Mouse (Mus musculus) erythroid progenitor cell, adult 5-6 weeks (primary cell): ENCODE measurements around the gene Rps6ka5. TPM values are rescaled to one million over a fixed set of nuclear protein-coding genes. Genes with fewer than 3 reads are reported as not detected.

Source experiments
- ATAC-seq: replicated peaks from 2 replicates; pipeline ENCODE4 v1.8.0; 2016; ENCODE audit warnings: moderate number of reproducible peaks, mild to moderate bottlenecking, moderate TSS enrichment, inconsistent platforms; ENCODE audit not compliant: poor library complexity, low FRiP score, severe bottlenecking
- total RNA-seq, 2 experiments: library from RNA; stranded (forward) in 1 of 2; stranded (reverse) in 1 of 2; fragments of 150-400 nt in 1 of 2; fragments of 186-747, 209-891 nt in 1 of 2; gene quantifications; 2 replicates each; pipeline versions ENCODE4 v1.2.3 to v1.2.4; 2015 to 2017; ENCODE audit warnings: low replicate concordance in 2 of 2

Rps6ka5 gene
- total RNA-seq, 2 experiments from 2014 or later = 21.6 to 22.2 TPM

DNA sequence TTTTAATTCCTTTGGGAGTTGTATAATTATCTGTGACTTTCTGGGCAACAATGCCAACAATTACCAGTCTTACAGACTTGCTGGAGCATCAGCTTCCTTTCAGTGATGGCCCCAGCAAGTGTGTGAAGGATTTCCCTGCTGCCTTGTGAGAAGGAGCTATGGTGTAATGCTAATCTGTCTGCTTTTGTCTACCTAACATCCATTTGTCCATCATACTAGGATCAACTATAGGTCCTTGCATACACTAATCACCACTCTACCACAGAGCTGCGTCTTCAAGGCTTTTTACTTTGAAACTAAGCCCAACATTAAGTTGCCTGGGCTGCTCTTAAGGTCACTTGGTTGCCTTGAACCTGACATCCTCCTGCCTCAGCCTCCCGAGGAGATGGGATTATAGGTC, 112.9 kb downstream of the Rps6ka5 start:
- no peak for ATAC-seq

DNA sequence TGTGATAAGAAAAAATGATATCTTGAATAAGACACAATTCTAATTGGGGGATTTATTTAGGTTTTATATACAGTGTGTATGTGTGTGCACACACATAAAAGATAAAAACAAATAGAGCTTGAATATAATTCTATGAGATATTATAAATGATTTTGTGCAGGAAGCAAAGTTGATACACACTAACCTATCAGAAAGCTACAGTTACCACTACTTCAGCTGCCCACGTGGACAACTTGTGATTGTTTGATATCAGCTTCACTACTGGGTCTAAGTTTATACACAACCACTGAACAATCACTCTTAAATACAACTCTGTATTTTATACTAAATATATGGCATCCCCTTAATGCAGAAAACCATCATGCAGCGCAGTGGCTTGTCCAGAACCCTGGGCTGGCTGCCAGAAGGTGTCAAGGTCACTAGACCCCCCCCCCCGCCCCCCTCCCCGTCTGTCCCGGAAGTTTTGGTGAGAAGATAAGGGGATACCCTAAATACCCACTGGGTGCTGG, 113.5 kb downstream of the Rps6ka5 start:
- no peak for ATAC-seq

DNA sequence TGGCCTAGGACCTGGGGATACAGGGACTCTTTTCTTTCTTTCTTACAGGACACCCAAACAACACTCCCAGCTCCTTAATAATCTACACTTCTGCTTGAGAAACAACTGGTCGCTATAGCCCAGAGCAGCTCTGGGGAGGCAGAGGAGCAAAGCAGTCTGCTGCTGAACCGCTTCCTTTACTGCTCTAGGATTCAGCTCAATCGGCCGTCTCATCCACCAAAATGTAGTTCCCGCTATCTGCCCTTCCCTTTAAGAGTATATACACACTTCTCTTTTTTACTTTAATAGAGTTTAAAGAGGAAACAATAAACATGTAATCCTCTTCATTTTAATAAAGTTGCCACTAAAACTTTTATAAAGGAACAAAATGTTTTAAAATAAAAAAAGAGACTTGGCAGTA, 117.0 kb downstream of the Rps6ka5 start:
- no peak for ATAC-seq

DNA sequence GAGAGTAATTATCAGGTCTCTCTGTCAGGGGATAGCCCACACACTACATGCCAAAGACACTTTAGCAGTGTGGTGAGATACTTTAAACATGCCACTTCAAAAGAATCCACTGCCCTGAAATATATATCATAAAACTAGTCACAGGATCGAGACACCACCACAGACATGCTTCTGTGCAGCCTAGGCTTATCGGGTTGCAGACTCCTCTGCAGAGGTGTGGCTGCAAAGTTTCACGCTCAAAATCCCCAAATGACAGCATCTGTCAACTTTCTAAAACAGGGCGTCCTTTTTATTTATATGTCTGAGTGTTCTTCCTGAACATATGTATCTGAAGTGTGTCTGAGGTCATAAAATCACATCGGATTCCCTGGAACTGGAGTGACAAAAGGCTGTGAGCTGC, 117.7 kb downstream of the Rps6ka5 start:
- ATAC-seq = peak; percentile 49; the same call in 1 of the 2 replicates

DNA sequence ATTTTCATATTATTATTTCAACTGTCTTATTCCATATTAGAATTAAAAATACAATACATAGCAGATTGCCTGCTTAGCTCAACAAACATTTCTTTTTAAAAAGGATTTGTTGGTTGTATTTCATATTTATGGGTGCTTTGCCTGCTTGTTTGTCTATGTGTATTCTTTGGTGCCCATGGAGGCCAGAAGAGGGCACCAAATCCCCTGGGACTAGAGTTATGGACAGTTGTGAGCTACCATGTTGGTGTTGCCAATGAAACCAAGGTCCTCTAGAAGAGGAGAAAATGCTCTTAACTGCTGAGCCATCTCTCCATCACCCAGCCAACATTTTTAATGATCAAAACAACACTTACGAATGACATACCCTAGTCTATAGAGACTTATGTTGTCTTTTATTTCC, 120.0 kb downstream of the Rps6ka5 start:
- ATAC-seq = no peak

DNA sequence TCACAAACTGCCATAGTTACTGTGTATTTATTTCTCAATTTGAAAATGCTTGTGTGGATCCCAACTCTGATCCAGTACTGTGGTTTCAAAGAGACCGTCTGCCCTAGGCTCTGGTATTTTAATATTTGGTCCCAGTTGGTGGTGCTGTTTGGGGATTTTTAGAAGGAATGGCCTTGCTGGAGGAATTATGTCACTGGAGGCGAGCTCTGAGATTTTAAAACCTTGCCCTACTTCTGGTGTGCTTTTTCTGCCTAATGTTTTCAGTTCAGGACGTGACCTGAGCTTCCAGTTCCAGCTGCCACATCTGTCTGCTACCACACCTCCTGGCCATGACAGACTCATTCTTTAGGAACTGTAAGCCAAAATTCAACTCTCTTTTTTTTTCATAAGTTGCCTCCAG, 121.2 kb downstream of the Rps6ka5 start:
- no peak for ATAC-seq

DNA sequence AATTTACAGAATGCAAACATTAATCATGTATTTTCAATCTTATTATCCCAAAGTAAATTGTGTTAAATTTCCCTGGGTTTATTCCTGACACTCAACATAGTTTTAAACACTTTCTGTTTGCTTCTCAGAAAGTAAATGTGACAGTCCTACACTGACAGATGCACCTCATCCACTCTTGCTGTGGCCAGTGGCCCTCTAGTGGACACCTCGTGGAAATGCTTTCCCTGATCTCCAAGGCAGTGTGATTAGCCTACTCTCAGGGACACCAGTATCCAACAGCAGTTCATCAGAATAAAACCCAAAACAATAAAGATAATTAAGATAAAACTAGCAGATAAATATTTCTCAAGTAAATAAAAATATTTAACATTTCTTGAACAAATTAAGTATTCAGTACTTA, 122.2 kb downstream of the Rps6ka5 start:
- peak; percentile 68 for ATAC-seq

DNA sequence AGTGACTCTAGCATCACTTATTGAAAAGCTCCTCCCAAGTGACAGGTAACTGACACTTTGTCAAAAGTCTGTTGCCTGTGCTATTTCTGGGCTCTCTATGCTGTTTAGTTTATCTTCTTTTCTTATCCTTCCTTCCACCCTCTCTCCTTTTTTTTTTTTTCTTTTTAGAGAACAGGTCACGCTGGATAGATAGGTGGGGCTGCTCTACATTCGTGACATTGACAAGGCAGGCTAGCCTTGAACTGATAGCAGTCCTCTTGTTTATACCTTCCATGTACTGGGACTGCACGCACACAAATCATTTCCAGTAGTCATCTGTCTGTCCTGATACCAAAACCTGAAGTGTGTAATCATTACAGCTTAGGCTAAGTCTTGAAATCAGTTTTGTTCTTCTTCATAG, 132.1 kb downstream of the Rps6ka5 start:
- ATAC-seq = no peak

DNA sequence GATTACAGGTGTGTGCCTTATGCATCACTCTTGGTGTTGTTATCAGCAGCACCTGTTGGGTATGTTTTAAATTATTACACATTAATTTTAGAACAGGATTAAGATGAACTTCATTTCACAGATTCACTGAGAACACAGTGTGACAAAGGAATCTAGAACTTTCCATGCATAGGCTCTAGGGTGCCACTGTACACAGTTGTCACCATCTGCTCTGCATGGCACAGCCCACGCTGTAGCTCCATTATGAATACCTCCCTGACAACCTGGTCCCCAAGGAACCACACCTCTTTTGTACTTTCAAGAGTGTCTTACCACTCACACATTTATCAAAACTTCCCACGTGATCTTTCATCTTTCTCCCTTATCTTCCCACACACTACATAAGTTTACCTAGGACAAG, 140.2 kb downstream of the Rps6ka5 start:
- no peak for ATAC-seq

DNA sequence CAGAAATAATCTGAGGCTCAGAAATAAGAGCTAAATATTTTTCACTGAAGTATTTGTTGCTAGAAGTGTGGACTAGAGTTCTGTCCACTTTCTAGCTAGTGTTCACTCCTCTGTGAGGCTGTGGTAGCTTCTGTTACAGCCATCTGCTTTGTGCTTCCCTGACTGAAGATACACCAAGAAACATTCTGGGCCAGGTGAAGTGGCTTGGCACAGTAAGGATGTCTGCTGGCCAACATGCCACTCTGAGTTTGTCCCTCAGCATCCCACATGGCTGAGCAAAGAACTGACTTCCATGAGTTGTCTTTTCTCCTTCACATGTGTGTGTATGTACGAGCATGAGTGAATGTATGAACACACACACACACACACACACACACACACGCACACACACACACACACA, 147.6 kb downstream of the Rps6ka5 start:
- no peak for ATAC-seq

DNA sequence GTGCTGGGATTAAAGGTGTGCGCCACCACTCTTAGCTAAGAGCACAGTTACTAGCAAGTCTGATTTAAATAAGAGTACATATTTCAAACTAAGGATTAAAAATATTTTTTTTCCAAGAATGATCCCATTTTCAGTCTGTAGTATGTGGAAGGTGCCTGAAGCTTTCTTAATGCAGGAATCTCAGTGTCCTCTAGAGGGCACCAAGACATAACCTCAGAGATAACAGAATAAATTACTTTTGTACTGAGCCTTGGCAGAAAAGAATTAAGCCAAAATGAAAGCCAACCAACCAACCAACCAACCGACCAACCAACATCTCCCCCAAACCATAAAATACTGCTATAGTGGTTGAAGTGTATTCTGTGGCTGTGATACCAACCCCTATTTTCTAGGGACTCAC, 148.5 kb downstream of the Rps6ka5 start:
- ATAC-seq = no peak

DNA sequence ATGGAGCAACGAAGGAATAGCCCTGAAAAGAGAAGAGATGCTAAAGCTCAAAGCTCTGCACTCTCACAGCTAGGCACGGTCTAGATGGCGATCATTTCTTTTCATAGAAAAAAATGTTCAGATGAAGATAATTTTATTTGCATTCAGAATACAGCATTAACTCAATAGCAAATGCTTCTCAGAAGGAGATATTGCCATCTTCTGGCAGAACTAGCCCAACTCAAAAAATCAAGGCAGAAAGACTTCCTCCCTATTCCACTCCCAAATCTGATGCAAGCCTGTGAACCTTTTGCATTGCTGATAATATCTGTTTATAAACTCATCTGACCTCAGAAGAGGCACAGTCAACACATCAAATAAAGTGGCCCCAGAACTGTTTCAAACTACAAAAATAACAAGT, 151.0 kb downstream of the Rps6ka5 start:
- no peak for ATAC-seq

DNA sequence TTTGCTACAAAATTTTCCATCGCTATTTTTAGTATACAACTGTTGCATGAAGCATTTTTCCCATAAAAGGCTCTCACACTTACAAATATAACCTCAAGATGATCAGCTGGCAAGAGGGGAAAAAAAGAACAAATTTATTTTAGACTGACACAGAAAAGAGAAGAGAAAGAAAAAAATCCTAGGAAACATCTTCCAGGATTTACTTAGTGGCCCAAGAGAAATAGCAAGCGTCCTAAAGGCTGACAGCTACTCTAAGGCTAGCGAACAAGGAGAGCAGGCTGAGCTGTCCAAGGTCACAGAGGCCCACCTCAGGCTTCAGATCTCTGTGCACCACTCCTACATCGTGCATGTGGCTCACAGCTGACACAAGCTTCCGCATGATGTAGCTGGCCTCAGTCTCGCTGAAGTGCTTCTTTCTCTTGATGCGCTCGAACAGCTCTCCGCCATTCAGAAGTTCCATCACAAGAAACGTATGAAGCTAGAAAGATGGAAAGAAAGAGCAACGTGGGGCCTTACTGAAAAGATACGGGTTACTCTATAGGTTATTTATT, 156.2 kb downstream of the Rps6ka5 start:
- no peak for ATAC-seq

DNA sequence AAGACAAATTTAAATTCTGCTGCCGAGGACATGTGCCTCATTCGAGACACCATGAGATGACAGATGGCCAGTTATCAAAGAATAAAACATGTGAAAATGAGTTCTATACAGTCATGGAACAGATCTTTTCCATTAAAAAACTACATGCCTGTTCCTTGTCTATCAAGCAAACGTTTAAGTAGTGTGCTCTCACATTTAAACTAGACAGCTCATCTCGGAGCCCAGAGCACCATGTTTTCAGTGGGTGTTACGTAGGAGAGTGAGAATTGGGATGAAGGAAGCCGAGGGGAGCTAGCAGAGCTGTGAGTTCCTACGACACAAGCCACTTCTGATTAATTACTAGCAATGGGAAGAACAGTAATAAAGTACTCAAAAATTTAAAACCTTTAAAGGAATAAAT, 158.0 kb downstream of the Rps6ka5 start:
- ATAC-seq = no peak

DNA sequence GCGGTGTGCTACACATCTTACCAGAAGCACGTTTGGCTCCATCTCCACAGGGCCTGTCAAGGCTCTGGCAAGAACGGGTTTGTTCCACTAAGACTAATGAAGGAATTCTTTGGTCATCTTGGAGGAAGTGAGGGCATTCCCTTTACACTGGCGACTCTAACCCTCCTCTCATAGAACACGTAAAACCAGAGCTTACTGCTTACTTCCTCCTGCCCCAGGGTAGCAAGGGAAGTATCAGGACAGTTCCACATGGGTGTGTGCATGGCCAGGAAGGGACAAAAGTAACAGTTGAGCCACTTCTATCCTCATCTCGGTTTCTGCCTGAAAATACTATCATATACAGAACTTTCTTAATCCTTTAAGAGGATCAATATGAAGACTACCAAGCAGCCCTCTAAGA, 158.7 kb downstream of the Rps6ka5 start:
- no peak for ATAC-seq

DNA sequence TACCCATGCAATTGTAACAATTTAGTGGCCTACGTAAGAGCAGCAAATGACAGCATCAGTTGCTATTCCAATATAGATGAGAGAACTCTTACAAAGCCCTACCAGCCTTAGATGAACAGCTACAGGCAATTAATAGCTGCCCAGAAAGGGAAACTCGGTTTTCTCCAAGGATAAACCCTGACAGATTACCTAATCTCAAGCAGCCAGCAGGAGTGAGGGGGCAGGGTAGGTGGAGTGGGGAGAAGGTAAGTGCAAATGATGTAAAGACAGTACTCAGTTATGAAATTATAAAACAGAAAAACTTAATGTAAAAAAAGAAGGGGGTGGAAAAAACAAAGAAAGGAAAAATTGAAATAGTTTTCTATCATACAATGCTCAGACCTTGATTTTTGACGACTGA, 159.2 kb downstream of the Rps6ka5 start:
- ATAC-seq = no peak

DNA sequence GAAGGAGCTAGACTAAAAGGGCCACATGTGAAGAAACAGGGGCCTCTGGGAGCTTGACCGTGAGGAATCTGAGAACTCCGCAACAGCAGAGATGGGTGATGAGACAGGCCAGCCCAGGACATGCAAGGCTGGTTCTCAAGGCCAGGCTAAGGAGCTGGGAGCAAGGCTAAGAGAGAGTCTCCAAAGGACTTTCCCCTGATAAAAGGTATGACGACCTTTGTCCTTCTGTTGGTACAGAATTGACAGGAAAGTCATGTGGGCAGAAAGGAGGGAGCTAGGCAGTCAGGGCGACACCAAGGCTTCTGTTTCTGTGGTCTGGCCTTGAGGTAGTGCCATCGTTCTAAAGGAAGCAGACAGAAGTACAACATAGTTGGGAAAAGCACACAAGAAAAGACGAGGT, 173.1 kb downstream of the Rps6ka5 start:
- no peak for ATAC-seq

DNA sequence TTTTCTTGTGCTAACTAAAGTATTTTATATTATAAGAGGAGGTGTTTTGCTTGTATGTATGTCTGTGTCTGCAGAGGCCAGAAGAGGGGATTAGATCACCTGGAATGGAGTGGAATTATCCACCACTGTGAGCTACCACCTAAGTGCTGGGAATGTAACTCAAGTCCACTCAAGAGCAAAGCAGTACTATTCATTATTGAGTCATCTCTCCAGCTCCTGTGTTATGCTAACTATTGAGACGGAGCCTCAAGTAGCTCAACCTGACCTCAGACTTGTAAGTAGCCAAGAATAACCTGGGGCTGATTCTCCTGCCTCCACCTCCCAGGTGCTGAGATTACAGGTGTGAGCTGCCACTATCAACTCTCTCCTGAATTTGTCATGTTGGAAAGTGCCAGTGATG, 174.8 kb downstream of the Rps6ka5 start:
- ATAC-seq = no peak

DNA sequence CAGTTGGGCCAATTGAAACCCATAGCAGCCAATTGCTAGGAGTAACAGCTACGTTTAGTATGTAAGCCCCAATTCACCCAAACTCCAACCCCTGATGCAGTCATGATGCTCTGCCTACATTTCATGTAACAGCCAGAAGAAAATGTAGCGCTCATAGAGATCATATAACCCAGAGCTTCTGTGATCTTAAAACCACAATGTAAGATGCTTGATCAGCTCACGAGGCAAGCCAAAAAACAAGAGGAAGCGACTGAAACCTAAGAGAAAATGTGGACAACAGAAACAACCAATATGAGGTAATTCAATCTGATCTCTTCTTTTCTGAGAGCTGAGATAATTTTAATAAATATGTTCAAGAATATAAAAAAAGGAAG, 182.6 kb downstream of the Rps6ka5 start:
- ATAC-seq = no peak

DNA sequence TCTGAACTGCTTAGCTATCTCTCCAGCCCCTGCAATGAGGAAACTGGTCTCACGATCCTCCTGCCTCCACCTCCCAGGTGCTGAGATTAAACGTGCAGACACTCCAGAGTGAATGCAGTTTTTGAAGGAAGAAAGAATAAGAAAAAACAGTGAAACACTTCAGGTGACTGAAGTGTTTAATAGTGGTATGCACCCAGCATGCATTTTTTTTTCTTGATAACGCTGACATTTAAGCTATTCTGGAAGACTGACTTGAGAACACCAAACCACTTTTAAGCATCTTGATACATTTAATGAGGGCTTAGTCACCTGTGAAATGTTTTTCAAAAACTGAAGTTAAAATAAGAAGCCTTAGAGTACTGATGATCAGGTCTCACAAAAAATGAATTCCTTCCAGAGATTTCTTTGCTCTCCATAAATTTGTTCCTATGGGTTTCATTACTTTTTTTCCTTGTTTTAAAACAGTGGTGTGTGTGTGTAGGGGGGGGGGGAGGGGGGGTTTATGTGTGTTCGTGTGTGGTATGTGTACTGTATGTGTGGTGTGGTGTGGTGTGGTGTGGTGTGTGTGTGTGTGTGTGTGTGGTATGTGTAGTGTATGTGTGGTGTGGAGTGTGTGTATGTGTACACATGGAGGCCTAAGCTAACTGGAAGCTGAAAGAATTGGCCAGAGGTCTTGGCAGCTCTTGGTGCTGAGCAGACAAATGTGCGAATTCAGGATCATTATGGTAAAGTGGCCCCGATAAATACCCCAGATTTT, 183.2 kb downstream of the Rps6ka5 start:
- no peak for ATAC-seq

DNA sequence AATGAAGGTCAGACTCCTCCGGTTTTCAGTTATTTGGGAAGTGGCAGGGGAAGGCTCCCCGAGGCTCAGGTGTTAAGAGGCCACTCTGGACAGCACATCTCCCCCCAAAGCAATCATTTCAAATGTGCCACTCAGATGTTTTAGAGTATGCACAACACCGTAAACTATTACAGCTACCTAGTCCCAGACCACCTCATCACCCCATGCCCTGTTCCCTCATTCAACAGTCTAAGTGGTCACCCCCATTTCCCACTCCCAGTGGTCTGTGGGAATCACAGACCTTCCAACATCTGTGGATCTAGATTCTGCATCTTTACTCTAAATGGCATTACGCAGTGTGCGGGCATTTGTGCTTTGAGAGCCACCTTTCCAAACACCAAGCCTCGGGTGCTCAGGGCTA, 184.3 kb downstream of the Rps6ka5 start:
- no peak for ATAC-seq

DNA sequence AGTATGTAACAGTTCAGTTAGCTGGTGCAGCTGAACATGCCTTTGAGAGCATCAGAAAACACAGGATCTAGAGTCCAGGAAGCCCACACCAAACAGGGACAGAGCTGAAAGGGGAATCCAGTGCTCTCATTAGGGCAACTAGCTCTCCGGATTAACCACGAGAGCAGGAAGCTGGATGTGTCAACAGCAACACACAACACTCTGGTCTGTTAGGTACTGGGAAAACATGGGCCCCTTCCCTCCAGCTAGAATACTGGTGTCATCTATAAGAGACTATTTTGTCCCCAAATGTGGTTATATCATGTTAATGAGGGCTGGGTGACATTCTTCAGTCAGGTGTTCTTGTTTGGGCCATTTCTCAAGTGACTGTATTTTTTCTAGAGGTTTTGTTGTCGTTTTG, 184.7 kb downstream of the Rps6ka5 start:
- no peak for ATAC-seq
